Mouse (Mus musculus): ENCODE results near the gene Diaph2. TPM values are rescaled to one million over a fixed set of nuclear protein-coding genes. Genes with fewer than 3 reads are reported as not detected.
"Not testable (repeated sequence)": the region's sequence is repeated elsewhere in the genome, so short reads cannot be mapped to it uniquely, and the experiment has no call there.

Diaph2 gene
- polyA plus RNA-seq, 1 experiment from 2014 or later: 5.4 TPM

- not testable (repeated sequence) for H3K27ac ChIP-seq (ENCODE audit: low read depth, low read length); DNase-seq (ENCODE audit: low spot score); H3K27me3 ChIP-seq (ENCODE audit: control insufficient read depth, insufficient read depth, low read length); H3K4me2 ChIP-seq (ENCODE audit: low read depth, low read length, severe bottlenecking); H3K36me3 ChIP-seq (ENCODE audit: control insufficient read depth, insufficient read depth, low read length); H3K9ac ChIP-seq (ENCODE audit: low read length); H3K4me1 ChIP-seq (replicated peaks; ENCODE audit: control insufficient read depth, insufficient read depth, low read length); H3K9me3 ChIP-seq (ENCODE audit: control insufficient read depth, low read length); ATAC-seq (replicated peaks; ENCODE audit: low FRiP score); H3K4me3 ChIP-seq (ENCODE audit: low read depth, low read length)
- 97% methylated on average over 3 of the region's 3 CpGs for WGBS
Observed at GRCm38 (mm10) chrX:130407471-130407870, 657.9 kb downstream of the Diaph2 start.

- Histone ChIP-seq H3K27me3 (ENCODE audit: control insufficient read depth, insufficient read depth, low read length) (no peaks in the 10 kb centered on the region), H3K4me2 (ENCODE audit: low read depth, low read length, severe bottlenecking) (no peak overlapping the region), H3K4me1 (replicated peaks; ENCODE audit: control insufficient read depth, insufficient read depth, low read length) (no peaks in the 10 kb centered on the region), H3K9ac (ENCODE audit: low read length) (no peak overlapping the region), H3K36me3 (ENCODE audit: control insufficient read depth, insufficient read depth, low read length) (no peaks in the 10 kb centered on the region), H3K4me3 (ENCODE audit: low read depth, low read length) (no peak overlapping the region), H3K9me3 (ENCODE audit: control insufficient read depth, low read length) (no peaks in the 10 kb centered on the region), H3K27ac (ENCODE audit: low read depth, low read length) (no peak overlapping the region)
- 96% methylated on average over 1 of the region's 1 CpGs for WGBS
- DNase-seq (ENCODE audit: low spot score): no peak
- ATAC-seq (replicated peaks; ENCODE audit: low FRiP score): no peak
Observed at GRCm38 (mm10) chrX:130408985-130409384, 659.4 kb downstream of the Diaph2 start.

DNA sequence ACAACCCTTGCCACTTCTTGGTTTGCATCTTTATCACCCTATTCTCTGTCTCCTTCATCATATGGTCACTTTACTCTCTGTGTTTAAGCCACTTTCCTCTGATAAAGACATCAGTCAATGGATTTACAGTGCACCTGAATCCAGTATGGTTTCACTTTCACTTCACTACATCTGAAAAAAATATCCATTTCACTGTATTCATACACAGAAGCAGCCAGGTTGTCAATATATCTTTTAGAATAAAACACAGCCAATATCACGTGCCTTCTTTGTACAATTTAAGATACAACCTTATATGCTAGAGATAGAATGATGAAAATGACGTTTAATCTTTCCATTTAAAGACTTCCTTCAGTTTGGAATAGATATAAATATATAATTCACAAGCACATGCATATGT is 673.6 kb downstream of the Diaph2 start:
- DNase-seq (ENCODE audit: low spot score): no peak
- H3K27ac ChIP-seq (ENCODE audit: low read depth, low read length): no peak overlapping the region
- ATAC-seq (replicated peaks; ENCODE audit: low FRiP score): no peak

DNA sequence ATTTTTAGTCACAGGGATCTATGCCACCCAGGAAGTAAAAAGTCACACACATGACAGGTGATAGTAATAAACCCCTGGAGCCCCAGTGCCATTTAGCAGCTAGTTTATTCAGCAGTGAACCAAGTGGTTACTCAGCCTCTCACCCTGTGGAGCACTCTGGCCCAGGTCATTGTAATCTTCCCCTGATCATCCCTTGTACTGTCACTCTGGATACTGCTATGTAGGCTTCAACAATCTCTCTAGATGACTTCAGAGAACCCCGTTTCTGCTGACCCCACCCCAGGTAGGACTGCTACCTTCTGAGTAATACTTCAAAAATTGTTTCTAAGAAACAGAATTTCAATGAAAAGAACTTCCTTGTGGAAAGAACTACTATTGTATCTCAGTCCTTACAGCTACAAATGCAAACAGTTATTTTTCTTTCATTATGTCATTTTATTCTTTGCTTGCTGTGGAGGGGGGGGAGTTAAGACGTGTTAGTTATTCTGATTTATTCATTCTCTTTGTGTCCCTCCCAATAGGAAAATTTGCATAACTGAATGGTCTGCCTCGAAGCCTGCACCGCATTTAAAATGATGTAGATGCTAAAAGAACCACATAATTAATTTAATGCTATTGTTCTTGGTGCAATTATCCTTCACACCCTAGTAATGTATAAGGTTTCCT is 702.4 kb downstream of the Diaph2 start:
- H3K4me3 ChIP-seq (ENCODE audit: low read depth, low read length): no peak overlapping the region
- H3K9ac ChIP-seq (ENCODE audit: low read length): no peak overlapping the region
- H3K9me3 ChIP-seq (ENCODE audit: control insufficient read depth, low read length): no peaks in the 10 kb centered on the region
- peak; percentile 42; the same call in 1 of the 2 replicates for ATAC-seq (replicated peaks; ENCODE audit: low FRiP score)
- no peaks in the 10 kb centered on the region for H3K27me3 ChIP-seq (ENCODE audit: control insufficient read depth, insufficient read depth, low read length)
- no peak for DNase-seq (ENCODE audit: low spot score)
- H3K36me3 ChIP-seq (ENCODE audit: control insufficient read depth, insufficient read depth, low read length): no peaks in the 10 kb centered on the region
- no peak overlapping the region for H3K27ac ChIP-seq (ENCODE audit: low read depth, low read length)
- H3K4me2 ChIP-seq (ENCODE audit: low read depth, low read length, severe bottlenecking): no peak overlapping the region
- H3K4me1 ChIP-seq (replicated peaks; ENCODE audit: control insufficient read depth, insufficient read depth, low read length): no peaks in the 10 kb centered on the region
- 43% methylated on average over 4 of the region's 4 CpGs for WGBS

More for the DNA sequence above, 673.6 kb downstream of the Diaph2 start:
- H3K9ac ChIP-seq (ENCODE audit: low read length): no peak overlapping the region
- H3K9me3 ChIP-seq (ENCODE audit: control insufficient read depth, low read length): no peaks in the 10 kb centered on the region
- 83% methylated on average over 2 of the region's 2 CpGs for WGBS
- no peak overlapping the region for H3K4me2 ChIP-seq (ENCODE audit: low read depth, low read length, severe bottlenecking)
- H3K4me3 ChIP-seq (ENCODE audit: low read depth, low read length): no peak overlapping the region
- no peaks in the 10 kb centered on the region for H3K36me3 ChIP-seq (ENCODE audit: control insufficient read depth, insufficient read depth, low read length)
- no peaks in the 10 kb centered on the region for H3K4me1 ChIP-seq (replicated peaks; ENCODE audit: control insufficient read depth, insufficient read depth, low read length)
- no peaks in the 10 kb centered on the region for H3K27me3 ChIP-seq (ENCODE audit: control insufficient read depth, insufficient read depth, low read length)

GRCm38 (mm10) chrX:130452488-130452823 is 702.9 kb downstream of the Diaph2 start:
- no peak overlapping the region for H3K4me2 ChIP-seq (ENCODE audit: low read depth, low read length, severe bottlenecking)
- H3K27ac ChIP-seq (ENCODE audit: low read depth, low read length): no peak overlapping the region
- no peaks in the 10 kb centered on the region for H3K9me3 ChIP-seq (ENCODE audit: control insufficient read depth, low read length)
- H3K36me3 ChIP-seq (ENCODE audit: control insufficient read depth, insufficient read depth, low read length): no peaks in the 10 kb centered on the region
- no peaks in the 10 kb centered on the region for H3K27me3 ChIP-seq (ENCODE audit: control insufficient read depth, insufficient read depth, low read length)
- H3K4me1 ChIP-seq (replicated peaks; ENCODE audit: control insufficient read depth, insufficient read depth, low read length): no peaks in the 10 kb centered on the region
- ATAC-seq (replicated peaks; ENCODE audit: low FRiP score) (peak; percentile 21; the same call in 1 of the 2 replicates), DNase-seq (ENCODE audit: low spot score) (no peak)
- H3K9ac ChIP-seq (ENCODE audit: low read length): no peak overlapping the region
- H3K4me3 ChIP-seq (ENCODE audit: low read depth, low read length): no peak overlapping the region
- 76% methylated on average over 4 of the region's 4 CpGs for WGBS

- Histone ChIP-seq H3K4me2 (ENCODE audit: low read depth, low read length, severe bottlenecking) (no peak overlapping the region), H3K27ac (ENCODE audit: low read depth, low read length) (no peak overlapping the region), H3K9me3 (ENCODE audit: control insufficient read depth, low read length) (no peaks in the 10 kb centered on the region), H3K4me3 (ENCODE audit: low read depth, low read length) (no peak overlapping the region), H3K9ac (ENCODE audit: low read length) (no peak overlapping the region), H3K27me3 (ENCODE audit: control insufficient read depth, insufficient read depth, low read length) (no peaks in the 10 kb centered on the region), H3K4me1 (replicated peaks; ENCODE audit: control insufficient read depth, insufficient read depth, low read length) (no peaks in the 10 kb centered on the region), H3K36me3 (ENCODE audit: control insufficient read depth, insufficient read depth, low read length) (no peaks in the 10 kb centered on the region)
- DNase-seq (ENCODE audit: low spot score) (no peak), ATAC-seq (replicated peaks; ENCODE audit: low FRiP score) (no peak)
- 51% methylated on average over 2 of the region's 2 CpGs for WGBS
Observed at GRCm38 (mm10) chrX:130473133-130473532, 723.6 kb downstream of the Diaph2 start.

GRCm38 (mm10) chrX:130480877-130481276 is 731.3 kb downstream of the Diaph2 start:
- DNase-seq (ENCODE audit: low spot score) (no peak), ATAC-seq (replicated peaks; ENCODE audit: low FRiP score) (no peak)
- no peak overlapping the region for H3K4me3 ChIP-seq (ENCODE audit: low read depth, low read length)
- 97% methylated on average over 1 of the region's 1 CpGs for WGBS
- H3K4me1 ChIP-seq (replicated peaks; ENCODE audit: control insufficient read depth, insufficient read depth, low read length): no peaks in the 10 kb centered on the region
- H3K36me3 ChIP-seq (ENCODE audit: control insufficient read depth, insufficient read depth, low read length): no peaks in the 10 kb centered on the region
- no peak overlapping the region for H3K27ac ChIP-seq (ENCODE audit: low read depth, low read length)
- H3K4me2 ChIP-seq (ENCODE audit: low read depth, low read length, severe bottlenecking): no peak overlapping the region
- H3K9ac ChIP-seq (ENCODE audit: low read length): no peak overlapping the region
- no peaks in the 10 kb centered on the region; the same call in 1 of the 2 replicates for H3K27me3 ChIP-seq (ENCODE audit: control insufficient read depth, insufficient read depth, low read length)
- no peaks in the 10 kb centered on the region for H3K9me3 ChIP-seq (ENCODE audit: control insufficient read depth, low read length)

DNA sequence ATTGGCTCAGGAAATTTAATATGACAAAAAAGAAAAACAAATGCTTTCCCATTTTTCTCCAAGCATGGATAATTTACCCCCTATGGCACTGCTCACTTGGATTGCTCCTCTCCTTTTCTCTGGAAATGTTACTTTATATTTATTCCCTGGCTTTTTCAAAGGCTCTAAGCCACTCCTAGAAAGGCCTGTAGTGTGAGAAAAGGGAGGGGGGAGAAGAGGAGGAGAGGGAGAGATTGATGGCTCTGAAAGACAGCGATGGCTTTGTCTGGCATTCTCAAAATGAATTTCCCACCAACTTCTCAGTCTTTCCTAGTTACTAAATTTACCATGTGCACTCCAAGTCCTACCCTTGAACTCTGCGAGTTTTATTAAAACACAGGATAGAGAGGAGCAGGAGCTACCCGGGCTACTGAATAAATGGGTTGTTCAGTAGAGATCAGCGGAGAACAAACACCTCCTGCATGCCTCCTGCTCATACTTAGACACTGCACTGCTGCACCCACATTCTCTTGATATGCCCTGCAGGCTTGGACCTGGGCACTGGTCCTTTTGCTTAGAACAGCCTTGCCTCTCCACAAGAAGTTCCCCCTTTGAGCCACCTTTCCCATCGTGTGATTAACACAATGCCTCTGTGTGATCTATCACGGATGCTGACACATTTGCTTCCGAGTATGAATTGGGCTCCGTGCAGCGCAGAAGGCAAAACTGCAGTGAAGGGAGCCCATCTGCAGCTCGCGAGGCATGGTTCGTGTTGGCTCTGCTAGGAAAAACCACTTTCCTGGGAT is 753.3 kb downstream of the Diaph2 start:
- DNase-seq (ENCODE audit: low spot score): peak; percentile 47
- Histone ChIP-seq H3K4me3 (ENCODE audit: low read depth, low read length) (no peak overlapping the region), H3K4me2 (ENCODE audit: low read depth, low read length, severe bottlenecking) (no peak overlapping the region), H3K9ac (ENCODE audit: low read length) (no peak overlapping the region), H3K27ac (ENCODE audit: low read depth, low read length) (no peak overlapping the region), H3K36me3 (ENCODE audit: control insufficient read depth, insufficient read depth, low read length) (no peaks in the 10 kb centered on the region), H3K4me1 (replicated peaks; ENCODE audit: control insufficient read depth, insufficient read depth, low read length) (no peaks in the 10 kb centered on the region), H3K27me3 (ENCODE audit: control insufficient read depth, insufficient read depth, low read length) (no peaks in the 10 kb centered on the region), H3K9me3 (ENCODE audit: control insufficient read depth, low read length) (no peaks in the 10 kb centered on the region)
- WGBS: 68% methylated on average over 12 of the region's 12 CpGs
- ATAC-seq (replicated peaks; ENCODE audit: low FRiP score): no peak

DNA sequence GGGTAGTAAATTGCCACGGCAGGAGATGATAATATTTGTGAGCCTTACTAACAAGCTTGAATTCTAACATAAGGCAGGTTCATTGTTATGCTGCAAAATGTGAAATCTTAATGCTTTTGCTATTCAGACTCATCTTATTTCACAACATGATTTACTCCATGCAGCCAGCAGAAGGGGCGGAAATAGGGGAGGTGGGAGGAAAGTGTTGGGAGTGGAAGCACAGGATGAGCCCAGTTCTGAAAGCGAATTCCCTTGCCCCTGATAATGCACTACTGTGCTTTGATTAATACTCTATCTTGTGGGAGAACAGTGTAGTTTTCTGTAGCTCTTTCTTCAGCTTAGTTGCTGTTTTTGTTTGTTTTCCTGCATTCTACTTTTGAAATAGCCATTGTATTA is 753.9 kb downstream of the Diaph2 start:
- WGBS: 78% methylated on average over 3 of the region's 3 CpGs

More for the DNA sequence above, 753.9 kb downstream of the Diaph2 start:
- no peak overlapping the region for H3K9ac ChIP-seq (ENCODE audit: low read length)
- no peak for DNase-seq (ENCODE audit: low spot score)
- H3K27me3 ChIP-seq (ENCODE audit: control insufficient read depth, insufficient read depth, low read length): no peaks in the 10 kb centered on the region
- H3K27ac ChIP-seq (ENCODE audit: low read depth, low read length): no peak overlapping the region
- H3K4me1 ChIP-seq (replicated peaks; ENCODE audit: control insufficient read depth, insufficient read depth, low read length): no peaks in the 10 kb centered on the region
- no peak for ATAC-seq (replicated peaks; ENCODE audit: low FRiP score)
- H3K4me2 ChIP-seq (ENCODE audit: low read depth, low read length, severe bottlenecking): no peak overlapping the region
- H3K9me3 ChIP-seq (ENCODE audit: control insufficient read depth, low read length): no peaks in the 10 kb centered on the region
- no peaks in the 10 kb centered on the region for H3K36me3 ChIP-seq (ENCODE audit: control insufficient read depth, insufficient read depth, low read length)
- no peak overlapping the region for H3K4me3 ChIP-seq (ENCODE audit: low read depth, low read length)

Measured in forebrain, embryonic 11.5 days (tissue).